Mouse (Mus musculus) adrenal gland, postnatal 14 days (tissue): ENCODE results near the gene Sox2. TPM values are rescaled to one million over a fixed set of nuclear protein-coding genes. Genes with fewer than 3 reads are reported as not detected.

Source experiments
- DNase-seq: peaks from one replicate; pipeline ENCODE4 v3.0.0; 2021; ENCODE audit warnings: mixed read lengths
- long read RNA-seq, 2 experiments: library from polyadenylated mRNA; stranded (forward); transcript quantifications; one replicate each; pipeline ENCODE4 v2.0.0; 2021
- total RNA-seq: library from RNA; stranded (reverse); gene quantifications from 2 replicates; pipeline ENCODE4 v1.2.3, GENCODE M21; 2021

The Sox2 gene
- 0.63 and 0.75 TPM in 2 replicates for total RNA-seq
- long read RNA-seq, experiment 1, result 0 reads
- long read RNA-seq, experiment 2, result 0 reads

- peak; percentile 68 for DNase-seq
These were observed at the start of gene Sox2 for GRCm38 (mm10) chr3:34649726-34650620. Gene Sox2, plus strand, starts transcription at chr3:34650405.

- DNase-seq, result no peak
These were observed 49.1 kb upstream of the Sox2 start for GRCm38 (mm10) chr3:34601116-34601515.

- DNase-seq, result no peak
These were observed 36.1 kb upstream of the Sox2 start for GRCm38 (mm10) chr3:34614107-34614506.

- DNase-seq, result no peak
These were observed 34.7 kb upstream of the Sox2 start for GRCm38 (mm10) chr3:34615526-34615925.

DNA sequence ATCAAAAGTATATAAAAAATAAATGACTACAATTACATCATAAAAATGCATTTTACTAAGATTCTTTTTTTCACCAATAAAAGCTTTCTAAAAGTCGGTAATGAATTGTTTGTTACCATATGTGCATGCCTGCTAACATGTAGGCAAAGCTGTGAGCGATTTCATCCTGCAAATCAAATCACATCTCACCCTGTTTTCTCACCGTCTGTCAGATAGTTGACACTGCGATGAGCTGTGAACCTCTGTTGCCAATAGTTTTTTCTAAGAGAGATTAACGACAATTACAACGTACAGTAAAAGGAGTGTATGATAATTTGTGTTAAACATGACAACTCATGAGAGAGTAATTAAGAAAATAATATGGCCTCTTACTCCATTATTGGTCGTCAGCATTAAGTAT, 31.3 kb upstream of the Sox2 start:
- no peak for DNase-seq

DNA sequence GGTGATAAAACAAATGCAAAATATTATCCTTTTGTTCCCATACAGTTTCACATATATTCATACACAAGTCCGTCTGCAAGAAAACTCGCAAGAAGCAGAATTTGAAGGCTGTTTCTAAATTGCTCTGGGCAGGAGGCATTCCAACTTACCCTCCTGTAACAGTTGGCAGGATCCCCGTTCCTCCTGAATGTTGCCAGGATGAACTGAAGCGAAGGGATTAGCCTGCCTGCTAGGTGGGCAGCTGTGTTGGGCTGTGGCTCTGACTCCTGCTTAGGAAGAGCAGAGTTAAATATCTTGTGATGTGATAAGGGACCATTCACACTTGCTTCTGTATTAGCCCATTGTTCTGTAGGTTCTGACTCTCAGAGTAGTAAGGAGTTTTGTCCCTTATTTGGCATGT, 30.1 kb upstream of the Sox2 start:
- DNase-seq, result no peak

DNA sequence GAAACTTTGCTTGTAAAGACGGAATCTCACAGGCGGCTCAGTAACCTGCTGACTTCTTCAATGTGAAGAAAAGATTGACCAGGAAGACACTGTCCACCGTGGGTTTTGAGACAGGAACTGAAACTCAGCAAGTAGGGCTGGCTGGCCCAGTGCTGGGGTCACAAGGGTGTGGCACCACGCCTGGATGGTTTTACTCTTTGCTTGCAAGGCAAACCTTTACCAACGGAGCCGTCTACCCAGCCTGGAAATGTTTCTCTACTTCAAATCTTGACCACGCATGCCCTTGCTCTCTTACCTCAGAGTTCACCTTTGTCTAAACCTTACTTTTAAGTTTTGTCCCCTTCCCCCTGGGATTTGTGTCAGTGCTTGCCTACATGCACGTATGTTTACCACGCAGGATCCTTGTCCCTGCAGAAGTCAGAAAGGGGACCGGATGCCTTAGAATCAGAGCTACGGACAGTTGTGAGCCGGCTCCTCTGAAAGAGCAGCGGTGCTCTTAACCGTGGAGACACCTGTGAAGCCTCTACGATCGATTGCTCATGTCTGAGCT, 25.4 kb upstream of the Sox2 start:
- DNase-seq, result no peak

DNA sequence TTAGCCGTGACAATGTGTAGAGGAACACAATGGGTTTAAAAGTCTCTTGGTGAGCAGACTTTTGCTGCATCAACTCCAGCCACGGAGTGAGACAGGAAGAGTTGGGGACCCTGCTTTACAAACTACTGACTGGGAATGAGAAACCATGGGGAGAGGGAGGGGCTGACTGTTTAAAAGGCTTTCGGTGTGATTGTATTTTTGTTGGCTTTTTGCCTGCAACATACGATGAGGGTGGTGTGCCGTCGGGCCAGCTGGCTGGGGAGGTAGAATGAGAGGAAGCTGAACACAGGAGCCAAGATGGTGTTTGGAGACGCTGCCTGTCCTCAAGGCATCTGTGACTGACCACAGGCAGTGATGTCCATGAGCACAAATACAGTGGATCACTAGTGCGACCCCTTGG, 23.7 kb upstream of the Sox2 start:
- DNase-seq, result no peak

DNA sequence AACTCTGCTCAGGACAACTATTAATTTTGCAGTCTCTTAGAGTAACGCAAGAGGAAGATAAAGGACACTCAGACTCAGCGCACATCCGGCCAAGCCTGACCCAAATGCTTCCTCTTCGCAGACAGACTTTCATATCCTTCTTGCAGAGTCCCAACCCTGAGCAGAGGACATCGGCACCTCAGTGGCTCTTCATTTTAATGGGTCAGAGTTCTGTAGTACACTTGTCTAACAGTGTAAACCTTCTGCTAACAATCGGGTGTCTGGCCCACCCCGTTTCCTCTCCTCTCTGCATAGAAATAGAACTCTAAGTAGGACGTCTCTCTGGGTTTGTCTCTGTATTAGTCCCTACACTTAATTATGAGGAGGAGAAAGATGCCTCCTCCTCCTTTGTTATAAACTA, 20.2 kb upstream of the Sox2 start:
- DNase-seq, result no peak

- DNase-seq, result no peak
These were observed 19.5 kb upstream of the Sox2 start for GRCm38 (mm10) chr3:34630736-34631135.

- no peak for DNase-seq
These were observed 13.2 kb upstream of the Sox2 start for GRCm38 (mm10) chr3:34636958-34637357.

DNA sequence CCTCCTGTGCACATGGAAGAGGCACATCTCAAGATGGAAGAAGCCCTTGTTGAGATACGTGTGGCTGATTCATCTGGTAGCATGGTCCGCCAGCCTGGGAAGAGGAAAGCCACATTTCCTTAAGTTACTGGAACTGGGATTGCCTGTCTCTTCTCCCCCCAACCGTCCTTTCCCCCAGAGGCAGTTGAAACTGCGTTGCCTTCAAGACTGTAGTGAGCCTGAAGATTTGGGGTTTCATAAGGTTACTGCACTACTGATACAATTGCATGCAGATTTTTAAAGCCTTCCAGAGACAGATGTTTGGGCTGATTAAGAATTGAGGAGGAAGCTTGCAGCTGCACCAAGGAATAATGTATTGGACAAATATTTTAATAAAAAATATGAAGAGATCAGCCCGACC, 12.7 kb upstream of the Sox2 start:
- no peak for DNase-seq

GRCm38 (mm10) chr3:34637926-34638325, 12.3 kb upstream of the Sox2 start:
- no peak for DNase-seq

DNA sequence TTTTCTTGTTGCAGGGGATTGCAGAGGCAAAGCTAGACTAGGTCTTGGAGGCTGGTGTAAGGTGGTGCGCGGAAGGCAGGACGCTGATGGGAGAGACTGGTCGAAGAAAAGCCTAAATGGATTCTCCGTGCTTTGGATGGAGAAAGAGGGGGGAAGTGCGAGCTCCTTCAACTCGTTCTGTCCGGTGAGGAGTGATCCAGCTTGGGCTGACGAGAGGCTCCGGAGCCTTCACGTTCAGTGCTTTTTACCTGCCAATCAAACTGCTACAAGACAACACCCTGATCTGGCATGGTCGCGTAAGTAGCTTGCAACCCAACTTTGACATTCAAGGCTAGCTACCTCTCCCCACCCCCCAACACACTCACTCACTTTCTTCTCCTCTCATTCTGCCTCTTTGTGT, 11.9 kb upstream of the Sox2 start:
- DNase-seq, result no peak

GRCm38 (mm10) chr3:34639031-34639872, 11.0 kb upstream of the Sox2 start:
- peak; percentile 51 for DNase-seq

- no peak for DNase-seq
These were observed 10.3 kb upstream of the Sox2 start for GRCm38 (mm10) chr3:34639873-34640270.

DNA sequence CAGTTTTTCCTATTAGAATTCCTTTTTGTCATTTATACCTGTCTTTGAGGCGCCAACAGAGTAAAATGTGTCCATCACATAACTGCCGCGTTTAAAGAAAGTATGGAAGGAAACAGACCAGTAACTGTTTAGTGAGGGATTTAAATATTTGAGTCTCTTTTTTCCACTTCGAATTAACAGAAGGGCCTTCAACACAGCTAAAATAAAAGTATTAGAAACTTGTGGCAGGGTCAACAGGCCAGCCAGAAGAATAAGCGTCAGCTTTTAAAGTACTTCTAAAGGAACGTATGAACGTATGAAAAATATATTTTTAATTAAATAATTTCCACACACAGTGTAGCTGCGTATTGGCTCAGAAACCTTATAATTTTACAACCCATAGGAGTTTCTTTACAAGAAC, 9.9 kb upstream of the Sox2 start:
- DNase-seq, result no peak

DNA sequence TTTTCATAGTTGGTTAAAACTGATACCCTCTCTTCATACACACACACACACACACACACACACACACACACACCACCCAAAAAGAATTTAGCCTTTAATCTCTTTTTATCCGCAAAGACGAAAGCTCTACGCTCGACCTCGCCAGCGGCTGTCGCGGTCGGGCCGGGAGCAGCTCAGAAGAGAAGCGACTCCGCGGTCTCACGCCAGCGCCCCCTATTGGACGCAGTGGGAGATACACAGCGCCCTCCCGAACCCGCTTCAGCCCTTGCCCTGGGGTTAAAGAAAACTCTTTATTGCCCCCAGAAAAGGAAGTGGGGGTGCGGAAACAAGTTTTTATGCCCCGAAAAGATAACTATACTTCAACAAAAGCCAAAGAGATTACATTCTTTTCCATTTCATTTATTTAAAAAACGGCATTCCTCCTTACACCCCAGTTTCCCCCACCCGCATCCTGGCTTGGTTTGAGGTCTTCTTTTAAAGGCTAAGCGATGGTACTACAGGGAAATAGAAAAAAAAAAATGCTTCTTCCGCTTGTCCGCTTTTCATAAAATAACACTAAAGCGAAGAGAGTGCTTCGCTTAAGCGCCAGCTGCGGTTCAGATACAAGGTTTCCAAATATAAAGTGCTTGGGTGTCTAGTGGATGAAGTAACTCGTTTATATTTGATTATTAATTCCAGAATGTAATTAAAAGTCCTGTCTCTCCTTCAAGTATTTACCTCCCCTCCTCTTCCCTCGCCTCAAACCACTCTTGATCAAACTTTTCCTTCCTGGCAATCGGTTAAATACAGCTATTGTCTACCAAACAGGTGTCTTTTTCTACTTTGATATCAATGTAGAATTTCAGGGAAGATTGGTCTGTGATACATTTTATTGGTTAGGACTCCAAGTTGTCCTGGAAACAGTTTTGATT, 9.3 kb upstream of the Sox2 start:
- DNase-seq, result peak; percentile 71

- no peak for DNase-seq
These were observed 8.3 kb upstream of the Sox2 start for GRCm38 (mm10) chr3:34641756-34642497.

GRCm38 (mm10) chr3:34642498-34642941, 7.7 kb upstream of the Sox2 start:
- no peak for DNase-seq

DNA sequence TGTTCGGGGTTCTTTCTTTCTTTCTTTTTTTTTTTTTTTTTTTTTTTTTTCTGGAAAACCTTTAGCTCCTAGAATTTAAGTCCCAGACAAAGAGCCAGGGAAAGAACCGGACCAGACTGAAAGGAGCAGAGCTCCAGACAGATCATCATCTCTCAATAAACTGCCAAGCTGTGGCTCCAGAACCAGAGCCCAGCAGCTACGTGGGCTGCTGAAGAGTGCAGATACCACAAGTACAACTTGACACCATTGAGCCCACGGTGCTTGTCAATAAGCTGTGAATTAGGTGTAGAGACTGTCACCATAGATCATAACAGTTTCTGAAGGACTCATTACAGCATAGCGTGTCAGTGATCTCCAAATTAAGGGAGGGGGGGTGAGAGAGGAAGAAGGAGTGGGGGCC, 7.1 kb upstream of the Sox2 start:
- DNase-seq, result no peak
